Mouse (Mus musculus) testis, postnatal 14 days (tissue): Measurements from ENCODE around the gene 4930467E23Rik.
A peak's percentile ranks its signal among the peaks of the same experiment; 100 is the strongest.
"Not testable (repeated sequence)": the region's sequence is repeated elsewhere in the genome, so short reads cannot be mapped to it uniquely, and the experiment has no call there.

ENCODE experiments used
- DNase-seq: peaks from one replicate; pipeline ENCODE4 v3.0.0; 2021; ENCODE audit warnings: low spot score

Gene 4930467E23Rik

DNA sequence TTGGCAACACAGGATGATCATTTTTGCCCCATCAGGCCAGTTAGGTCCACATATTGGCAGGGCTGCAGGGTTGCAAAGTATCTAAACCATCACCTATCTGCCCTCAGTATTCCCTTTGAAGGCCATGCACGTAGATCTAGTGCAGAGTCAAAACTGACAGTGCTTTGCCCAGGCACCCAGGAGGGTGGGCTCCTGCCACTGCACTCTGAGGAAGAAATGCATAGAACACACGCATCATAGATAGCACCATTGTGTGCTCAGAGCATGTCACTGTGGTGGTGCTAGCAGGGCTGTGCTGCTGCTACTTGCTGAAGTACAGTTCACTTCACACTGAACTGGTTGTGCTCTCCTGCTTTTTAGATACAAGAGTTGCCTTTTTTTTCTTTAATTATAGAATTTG is at the start of gene 4930467E23Rik:
Gene 4930467E23Rik (plus strand): TSS at position 301 of the 400 bp plus-strand sequence.
- DNase-seq = not testable (repeated sequence)

DNA sequence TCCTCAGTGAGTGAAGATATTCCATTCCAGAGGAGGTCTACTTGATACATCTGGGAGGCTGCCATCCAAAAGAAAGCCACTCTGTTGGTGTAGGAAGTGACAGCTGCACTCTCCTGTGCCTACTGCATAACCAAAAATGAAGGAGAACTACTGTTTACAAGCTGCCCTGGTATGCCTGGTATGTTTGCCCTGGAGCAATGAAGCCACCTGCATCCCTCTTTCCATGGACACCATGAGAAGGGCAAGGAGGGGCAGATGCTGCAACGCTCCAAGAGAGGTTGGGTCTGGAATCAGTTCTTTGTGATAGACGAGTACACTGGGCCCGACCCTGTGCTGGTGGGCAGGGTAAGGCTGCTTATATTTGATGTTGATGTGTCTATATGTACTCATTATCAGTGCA is 47.1 kb upstream of the 4930467E23Rik start:
- not testable (repeated sequence) for DNase-seq

DNA sequence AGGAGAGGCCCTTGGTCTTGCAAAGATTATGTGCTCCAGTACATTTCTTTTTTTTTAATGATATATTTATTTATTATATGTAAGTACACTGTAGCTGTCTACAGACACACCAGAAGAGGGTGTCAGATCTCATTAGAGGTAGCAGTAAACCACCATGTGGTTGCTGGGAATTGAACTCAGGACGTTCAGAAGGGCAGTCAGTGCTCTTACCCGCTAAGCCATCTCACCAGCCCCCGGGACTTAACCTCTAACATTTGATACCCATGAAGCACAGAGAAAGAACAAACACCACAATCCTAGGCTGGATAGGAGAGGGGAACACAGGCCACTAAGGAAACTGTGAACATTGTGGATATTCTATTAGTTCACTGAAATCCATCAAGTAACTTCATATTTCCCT is 43.9 kb upstream of the 4930467E23Rik start:
- not testable (repeated sequence) for DNase-seq

DNA sequence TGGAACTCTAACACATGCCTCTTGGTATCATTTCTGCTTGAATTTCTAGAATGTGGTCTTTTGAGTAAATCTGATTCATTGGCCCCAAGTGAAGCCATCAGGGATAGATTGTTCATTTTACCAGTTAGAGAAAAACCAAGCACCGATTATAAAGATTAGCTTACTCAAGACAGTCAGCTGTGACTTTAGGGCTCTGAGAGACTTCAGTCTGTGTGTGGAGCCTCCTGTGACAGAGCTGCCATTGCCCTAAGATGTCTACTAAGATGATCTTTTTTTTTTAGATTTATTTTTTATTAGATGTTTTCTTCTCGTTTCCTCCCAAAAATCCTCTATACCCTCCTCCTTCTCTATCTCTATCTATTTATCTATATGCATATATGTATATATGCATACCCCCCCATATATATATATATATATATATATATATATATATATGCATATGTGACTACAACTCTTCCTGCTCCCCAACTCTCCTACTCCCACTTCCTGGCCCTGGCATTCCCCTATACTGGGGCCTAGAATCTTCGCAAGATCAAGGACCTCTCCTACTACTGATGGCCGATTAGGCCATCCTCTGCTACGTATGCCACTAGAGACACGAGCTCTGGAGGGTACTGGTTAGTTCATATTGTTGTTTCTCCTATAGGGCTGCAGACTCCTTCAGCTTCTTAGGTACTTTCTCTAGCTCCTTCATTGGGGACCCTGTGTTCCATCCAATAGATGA is 40.4 kb upstream of the 4930467E23Rik start:
- DNase-seq = not testable (repeated sequence)

DNA sequence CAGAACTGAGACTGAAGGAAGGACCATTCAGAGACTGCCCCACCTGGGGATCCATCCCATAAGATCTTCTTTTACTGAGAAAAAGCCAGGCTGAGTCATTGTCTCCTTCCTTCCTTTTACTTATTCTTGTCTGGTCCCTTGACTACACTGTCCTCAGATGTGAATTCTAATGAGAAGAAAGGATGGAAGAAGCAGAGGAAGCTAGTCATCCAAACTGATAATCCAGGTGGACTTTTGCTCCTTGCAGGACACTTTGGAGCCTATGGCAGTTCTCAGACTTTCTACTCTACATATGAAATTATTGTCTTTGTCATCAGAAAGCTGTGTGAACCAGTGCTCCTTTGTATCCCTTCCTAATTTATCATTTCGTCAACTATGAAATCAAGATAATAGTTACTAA is 39.6 kb upstream of the 4930467E23Rik start:
- not testable (repeated sequence) for DNase-seq

DNA sequence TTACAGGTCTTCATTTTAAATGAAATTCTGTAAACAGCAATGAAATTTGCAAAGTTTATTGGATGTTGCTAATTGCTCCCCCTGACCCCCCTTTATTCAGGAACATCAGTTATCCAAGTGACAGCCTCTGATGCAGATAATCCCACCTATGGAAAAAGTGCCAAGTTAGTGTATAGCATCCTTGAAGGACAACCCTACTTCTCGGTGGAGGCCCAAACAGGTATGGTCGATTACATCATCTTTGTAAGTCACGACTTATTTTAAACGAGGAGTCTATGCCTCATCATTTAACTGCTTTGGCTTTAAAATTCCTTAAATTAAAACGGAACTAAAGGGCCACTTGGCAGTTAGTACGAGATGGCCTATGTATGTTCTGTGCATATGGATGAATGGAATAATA is 38.0 kb upstream of the 4930467E23Rik start:
- DNase-seq = not testable (repeated sequence)

DNA sequence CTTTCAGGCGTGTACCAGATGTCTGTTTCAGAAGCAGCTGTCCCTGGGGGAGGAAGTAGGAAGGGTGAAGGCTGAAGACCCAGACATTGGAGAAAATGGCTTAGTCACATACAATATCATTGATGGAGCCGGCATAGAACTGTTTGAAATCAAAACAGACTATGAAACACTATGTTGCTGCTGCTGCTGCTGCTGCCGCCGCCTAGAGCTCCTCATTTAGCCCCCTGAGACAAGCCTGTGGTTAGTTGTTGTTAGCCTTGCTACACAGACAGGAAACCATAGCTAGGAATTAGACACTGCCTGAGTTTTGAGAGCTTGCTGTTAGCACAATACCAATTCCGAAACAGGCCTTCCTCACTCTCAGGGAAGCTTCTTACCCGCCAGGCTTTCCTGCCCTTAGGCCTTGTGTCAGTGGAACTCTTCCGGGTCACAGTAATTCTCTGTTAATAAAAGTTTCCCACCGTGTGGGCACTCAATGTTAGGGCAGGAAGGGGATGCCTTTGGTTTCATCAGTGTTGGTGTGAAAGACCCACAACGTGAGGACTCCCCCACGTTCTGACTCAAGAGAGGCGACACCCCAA is 31.8 kb upstream of the 4930467E23Rik start:
- not testable (repeated sequence) for DNase-seq

DNA sequence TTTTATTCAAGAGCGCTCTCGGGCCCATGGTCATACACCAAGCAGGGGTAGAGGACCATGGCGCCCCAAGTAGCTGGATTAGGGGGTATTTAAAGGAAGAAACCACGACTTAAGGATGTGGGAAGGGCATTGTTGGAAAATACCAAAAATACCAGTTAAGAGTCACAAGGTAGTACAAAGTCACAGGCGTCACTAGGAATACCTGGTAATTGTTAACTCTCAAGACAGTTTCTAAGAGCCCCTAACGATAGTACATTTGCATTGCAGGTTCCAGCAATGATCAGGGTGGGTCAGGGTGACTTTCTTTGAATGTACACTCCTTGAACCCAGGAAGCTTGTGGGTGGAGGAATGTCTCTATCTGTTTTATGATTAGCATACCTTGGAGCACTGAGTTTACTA is 31.3 kb upstream of the 4930467E23Rik start:
- not testable (repeated sequence) for DNase-seq

DNA sequence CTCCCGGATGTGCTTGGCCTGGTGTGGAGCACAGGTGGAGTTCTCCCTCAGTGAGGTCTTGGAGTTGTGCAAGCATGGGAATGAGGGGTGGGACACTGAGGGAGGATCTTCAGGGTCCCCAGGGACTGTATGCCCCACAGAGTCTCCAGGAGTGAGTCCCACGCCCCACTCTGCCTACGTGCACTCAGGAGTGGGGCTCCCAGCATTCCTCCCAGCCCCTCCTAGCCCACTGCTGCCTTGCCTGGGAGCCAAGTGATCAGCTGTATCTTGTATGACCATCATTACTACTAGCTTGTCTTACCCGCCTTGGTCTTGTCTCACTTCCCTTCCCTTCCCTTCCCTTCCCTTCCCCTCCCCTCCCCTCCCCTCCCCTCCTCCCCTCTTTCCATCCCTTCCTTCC is 30.7 kb upstream of the 4930467E23Rik start:
- DNase-seq = peak; percentile 60

DNA sequence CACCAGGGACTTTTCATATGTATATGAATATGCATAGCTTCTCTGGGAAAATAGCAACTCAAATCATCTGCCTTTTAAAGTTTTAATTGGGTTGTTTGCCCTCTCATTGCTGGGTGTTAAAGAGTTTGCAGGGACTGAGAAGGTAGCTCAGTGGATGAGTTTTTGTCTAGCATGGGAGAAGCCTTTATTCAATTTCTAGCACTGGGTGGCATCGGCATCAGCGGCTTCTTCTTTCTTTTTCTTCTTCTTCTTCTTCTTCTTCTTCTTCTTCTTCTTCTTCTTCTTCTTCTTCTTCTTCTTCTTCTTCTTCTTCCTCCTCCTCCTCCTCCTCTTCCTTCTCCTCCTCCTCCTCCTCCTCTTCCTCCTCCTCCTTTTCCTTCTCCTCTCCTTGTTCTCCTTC is 28.1 kb upstream of the 4930467E23Rik start:
- DNase-seq = not testable (repeated sequence)

DNA sequence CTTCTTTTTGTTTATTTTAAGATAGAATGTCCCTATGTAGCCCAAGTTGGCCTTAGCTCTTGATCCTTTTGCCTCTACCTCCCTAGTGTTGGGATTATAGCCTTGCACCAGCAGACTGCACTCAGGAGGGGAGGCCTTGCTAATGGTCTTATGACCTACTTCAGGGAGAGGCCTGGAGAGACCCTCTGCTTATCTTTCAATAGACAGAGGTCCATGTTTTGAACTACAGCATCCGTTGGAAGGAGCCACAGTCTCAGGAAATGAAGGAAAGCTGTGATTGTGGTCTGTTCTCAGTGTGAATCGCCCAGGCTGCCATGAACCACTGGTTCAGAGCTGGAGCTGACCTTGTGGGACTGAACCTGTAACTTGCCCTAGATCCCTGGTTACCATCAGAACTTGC is 27.1 kb upstream of the 4930467E23Rik start:
- not testable (repeated sequence) for DNase-seq

DNA sequence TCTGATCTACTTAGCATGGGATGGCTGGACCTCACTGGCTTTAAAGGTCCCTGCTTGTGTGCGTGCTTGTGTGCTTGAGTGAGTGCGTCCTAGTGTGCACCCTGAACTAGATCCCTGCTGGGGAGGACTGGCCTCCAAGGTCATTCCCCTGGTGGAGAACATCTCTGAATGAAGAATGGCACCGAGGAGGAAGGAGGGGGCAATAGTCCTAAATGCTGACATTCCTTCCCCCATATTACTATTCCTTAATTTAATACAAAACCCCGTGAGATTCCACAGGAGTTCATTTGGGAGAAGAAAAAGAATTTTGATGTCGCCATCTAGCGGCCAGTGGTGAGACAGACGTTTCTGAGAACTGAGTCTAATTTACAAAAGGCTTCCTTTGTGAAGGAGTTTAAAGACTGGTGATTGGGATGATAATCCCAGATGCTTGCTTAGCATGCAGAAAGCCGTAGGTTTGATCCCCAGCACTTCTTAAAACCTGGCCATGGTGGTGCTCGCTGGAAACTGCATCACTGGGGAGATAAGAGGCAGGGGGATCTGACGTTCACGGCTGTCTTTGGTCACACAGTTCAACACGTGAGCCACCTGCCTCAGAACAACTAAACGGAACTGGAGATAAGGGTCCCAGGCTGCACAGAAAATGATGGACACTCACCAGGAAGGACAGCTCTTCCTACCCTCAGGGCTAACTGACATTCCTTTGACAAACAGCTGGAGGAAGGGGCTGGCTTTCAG is 26.2 kb upstream of the 4930467E23Rik start:
- DNase-seq = not testable (repeated sequence)

DNA sequence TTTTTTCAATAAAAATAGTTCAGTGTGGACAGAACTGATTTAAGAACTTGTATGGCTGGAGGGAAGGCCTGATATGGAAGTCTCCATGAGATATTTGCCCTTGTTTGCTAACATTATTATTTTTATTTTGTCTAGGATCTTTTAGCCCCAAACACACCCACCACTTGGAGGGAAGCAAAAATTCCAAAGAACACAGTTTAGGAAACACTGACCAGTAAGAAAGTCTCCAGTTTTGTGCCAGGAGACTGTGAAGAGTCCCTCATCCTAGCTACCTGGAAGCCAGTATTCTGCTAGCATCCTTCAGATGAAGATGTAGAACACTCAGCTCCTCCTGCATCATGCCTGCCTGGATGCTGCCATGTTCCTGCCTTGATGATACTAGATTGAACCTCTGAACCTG is 25.5 kb upstream of the 4930467E23Rik start:
- DNase-seq = not testable (repeated sequence)

DNA sequence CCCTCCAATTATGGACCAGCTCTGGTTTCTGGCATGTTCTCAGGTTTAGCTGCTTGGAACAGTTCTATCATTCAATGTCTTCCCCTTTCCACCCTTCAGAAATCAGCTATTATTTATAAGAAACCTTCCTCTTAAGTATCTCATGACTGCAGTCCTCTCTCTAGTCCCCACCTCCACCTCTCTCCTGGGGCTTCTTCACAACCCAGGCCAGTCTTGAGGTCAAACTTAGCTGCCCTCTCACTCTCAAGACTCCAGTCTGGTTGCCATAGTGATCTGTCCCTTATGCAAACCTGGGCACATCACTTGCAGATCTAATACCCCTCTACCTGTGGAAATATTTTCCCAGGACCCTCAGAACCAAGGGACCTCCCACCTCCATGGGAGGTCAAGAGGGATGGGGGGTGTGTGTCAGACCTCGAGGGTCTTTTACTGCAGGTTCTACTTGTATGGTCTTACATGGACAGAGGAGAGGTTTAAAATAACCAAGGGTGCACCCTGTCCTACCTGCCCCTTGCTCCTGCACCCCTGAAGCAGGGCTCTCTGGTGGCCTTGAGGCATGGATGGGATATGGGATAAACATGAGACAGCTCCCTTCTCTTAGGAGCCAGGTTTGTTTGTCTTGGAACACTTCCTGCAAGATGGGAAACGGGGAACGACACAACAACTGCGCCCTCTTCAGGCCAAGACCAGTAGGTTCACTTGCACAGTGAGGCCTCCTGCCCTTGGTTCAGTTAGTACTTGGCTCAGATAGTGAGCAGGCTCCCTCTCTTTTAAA is 24.7 kb upstream of the 4930467E23Rik start:
- not testable (repeated sequence) for DNase-seq

DNA sequence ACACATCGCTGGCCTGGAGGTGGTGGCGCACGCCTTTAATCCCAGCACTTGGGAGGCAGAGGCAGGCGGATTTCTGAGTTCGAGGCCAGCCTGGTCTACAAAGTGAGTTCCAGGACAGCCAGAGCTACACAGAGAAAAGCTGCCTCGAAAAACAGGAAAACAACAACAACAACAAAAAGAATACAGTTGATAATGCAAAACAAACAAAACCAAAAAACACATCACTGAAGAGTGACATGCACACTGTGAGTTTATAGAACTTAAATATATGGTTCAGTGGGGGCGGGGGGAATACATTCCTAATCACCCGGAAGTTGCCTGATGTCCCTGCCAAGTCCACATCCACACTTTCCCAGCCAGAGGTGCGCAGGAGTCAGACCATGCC is 24.2 kb upstream of the 4930467E23Rik start:
- DNase-seq = not testable (repeated sequence)

DNA sequence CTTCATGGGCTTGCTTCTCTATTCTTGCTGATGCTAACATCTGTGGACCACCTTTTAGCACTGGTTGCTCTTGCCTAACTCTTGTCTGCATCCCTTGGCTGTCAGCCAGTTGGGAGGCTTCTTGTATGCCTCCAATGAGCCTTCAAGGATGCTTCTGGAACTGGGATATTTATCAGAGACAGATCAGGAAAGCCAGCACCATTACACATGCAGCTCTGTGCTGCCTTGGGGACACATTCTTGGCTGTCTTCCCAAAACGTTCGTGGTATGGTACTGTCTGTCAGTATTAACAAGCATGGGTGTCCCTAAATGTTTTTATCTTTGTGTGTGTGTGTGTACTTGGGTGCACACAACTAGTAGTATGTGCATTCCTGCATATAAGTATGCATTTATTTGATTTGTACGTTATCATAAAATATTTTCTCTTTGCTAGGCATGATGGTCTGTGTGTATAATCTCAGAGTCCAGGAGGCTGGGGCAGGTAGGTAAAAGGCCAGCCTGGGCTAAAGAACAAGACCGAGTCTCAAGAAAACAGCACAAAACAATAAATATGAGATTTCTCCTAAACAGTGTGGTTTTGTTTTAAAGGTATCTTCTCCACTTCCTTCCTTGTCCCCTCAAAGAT is 23.2 kb upstream of the 4930467E23Rik start:
- DNase-seq = not testable (repeated sequence)

DNA sequence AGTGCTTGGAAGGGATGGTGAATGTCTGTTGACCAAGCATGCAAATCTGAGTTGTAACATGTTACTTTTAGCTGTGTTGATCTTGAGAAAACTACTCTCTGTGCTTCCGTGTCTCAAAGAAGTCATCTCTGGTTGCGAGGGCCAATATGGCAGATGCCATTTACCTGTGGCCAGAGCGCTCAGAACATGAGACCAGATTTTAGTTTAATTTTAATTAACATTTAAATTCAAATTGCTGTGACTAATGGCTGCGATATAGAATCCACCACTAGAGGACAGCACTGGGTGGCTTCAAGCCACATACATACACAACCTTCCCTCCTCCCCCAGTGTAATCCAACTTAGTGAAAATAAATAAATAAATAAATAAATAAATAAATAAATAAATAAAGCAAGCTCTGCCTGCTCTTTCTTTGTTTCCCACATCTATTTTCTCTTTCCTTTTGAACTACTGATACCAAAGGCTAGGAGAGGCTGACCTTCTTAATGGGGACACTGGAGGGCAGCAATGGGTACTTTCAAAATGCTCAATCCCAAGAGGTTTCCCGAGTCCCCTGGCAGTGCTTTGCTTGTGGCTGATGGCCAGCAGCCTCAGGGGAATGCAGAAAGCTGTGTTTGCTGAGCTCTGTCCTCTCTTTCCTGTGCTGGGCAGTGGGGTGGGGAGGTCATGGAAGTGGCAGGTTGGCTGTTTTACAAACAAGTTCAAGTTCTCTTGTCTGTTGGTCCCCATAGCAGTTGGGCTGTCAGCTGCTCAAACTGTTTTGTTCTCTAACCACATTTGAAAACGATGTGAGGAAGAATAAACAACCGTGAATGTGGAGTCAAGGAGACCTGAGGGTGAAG is 22.2 kb upstream of the 4930467E23Rik start:
- peak; percentile 75 for DNase-seq

DNA sequence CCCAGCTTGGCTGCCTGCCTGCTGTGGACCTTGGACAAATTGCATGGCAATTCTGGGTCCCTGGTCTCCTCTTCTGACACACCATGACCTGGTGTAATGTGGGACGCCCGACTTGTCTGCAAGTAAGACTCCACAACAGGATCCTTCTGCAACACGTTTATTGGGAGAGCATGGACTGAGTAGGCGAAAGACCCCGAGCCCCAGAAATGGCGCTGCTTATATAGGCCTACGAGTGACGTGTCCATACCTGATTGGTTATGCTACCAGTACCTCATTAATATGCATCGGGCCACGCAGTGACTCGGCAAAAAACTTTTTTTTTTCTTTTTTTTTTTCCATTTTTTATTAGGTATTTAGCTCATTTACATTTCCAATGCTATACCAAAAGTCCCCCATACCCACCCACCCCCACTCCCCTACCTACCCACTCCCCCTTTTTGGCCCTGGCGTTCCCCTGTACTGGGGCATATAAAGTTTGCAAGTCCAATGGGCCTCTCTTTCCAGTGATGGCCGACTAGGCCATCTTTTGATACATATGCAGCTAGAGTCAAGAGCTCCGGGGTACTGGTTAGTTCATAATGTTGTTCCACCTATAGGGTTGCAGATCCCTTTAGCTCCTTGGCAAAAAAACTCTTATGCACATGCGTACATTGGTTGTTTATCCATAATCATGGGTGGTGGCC is 21.5 kb upstream of the 4930467E23Rik start:
- DNase-seq = not testable (repeated sequence)

DNA sequence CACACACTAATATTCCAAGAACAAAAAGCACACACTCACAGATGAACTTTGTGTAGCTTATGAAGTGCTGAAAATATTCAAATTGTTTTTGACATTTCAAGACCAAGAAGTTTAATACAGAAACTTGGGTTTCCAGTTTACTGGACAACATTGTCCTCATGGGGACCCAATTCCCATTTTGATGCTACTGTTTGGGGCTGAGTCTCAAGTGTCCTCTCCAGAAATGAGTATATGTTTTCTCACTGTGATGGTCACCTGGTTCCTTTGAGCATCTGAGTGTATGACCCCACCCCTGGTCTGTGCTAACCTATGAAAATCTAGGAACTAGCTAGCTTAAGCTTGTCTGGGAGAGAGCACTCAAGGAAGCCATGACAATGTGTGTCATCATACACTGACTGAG is 20.4 kb upstream of the 4930467E23Rik start:
- not testable (repeated sequence) for DNase-seq

DNA sequence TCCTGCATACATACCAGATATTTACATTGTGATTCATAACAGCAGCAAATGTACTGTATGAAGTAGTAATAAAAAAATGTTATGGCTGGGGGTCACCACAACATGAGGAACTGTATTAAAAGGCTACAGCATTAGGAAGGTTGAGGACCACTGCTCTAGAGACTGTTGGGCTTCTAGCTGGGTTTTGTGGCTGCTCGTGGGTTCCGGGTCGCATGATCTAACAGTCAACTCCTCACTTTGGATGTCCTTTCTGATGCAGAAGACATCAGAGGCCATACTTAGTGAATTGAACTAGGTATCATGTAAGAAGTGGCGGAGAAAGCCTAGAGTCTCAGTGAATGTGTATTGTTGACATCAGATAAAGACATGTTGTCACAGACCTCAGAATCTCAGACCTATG is 19.9 kb upstream of the 4930467E23Rik start:
- not testable (repeated sequence) for DNase-seq
